Mouse (Mus musculus) lung, adult 2 months (tissue): Measurements from ENCODE around the gene Sipa1l3. TPM values are rescaled to one million over a fixed set of nuclear protein-coding genes. Genes with fewer than 3 reads are reported as not detected.

Experiments used
- DNase-seq: peaks from one replicate; pipeline ENCODE4 v3.0.0; 2022
- H3K4me1 ChIP-seq: fragments of 200-500 bp; 2 replicates; pipeline ENCODE4 v1.6.1; 2011; ENCODE audit warnings: low read length; ENCODE audit not compliant: control insufficient read depth, insufficient read depth
- H3K4me3 ChIP-seq: fragments of 200-500 bp; replicated peaks from 2 replicates; pipeline ENCODE3; 2011; ENCODE audit warnings: low read depth, mild to moderate bottlenecking, control low read depth, low read length; ENCODE audit errors: extremely low read depth
- CTCF ChIP-seq: fragments of 200-500 bp; IDR thresholded peaks from 2 replicates; pipeline ENCODE4 v1.5.1; 2011; ENCODE audit warnings: mild to moderate bottlenecking, low read length, control low read depth; ENCODE audit not compliant: insufficient read depth
- POLR2A ChIP-seq: fragments of 200-500 bp; IDR thresholded peaks from 2 replicates; pipeline ENCODE4 v1.6.1; 2011; ENCODE audit warnings: low read depth, mild to moderate bottlenecking, control low read depth, low read length, borderline replicate concordance; ENCODE audit errors: extremely low read depth
- WGBS: fragments of 180-500 bp; shearing (Covaris S2); methylation state at CpG from one replicate; pipeline ENCODE4 v1.1.7; 2018; 5-methylcytosine and 5-hydroxymethylcytosine counted together
- polyA plus RNA-seq: library from polyadenylated mRNA; depleted of rRNA; stranded (reverse); fragments of >200 nt; gene quantifications from 2 replicates; pipeline ENCODE4 v1.2.3, GENCODE M21; 2012

Gene Sipa1l3
- polyA plus RNA-seq, 1 experiment, result 125 TPM

DNA sequence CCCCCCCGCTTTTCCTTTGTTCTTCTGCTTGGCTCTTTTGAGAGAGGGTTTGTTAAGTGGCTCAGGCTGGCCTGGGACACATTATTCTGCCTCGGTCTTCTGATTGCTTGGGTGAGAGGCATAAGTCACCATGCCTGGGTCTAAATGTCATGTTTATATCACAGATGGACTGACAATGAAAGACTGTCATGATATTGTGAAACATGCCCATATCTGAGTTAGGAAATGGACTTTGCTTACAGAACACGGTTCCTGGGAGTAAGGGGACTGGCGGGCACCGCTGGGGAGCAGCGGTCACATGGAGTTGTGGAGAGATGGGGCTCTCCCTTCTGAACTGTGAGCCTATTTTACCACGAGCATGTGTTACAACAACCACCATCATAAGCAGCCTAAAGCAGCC is 184.3 kb downstream of the Sipa1l3 start:
- no peak overlapping the region for H3K4me3 ChIP-seq
- no peak for DNase-seq
- no peaks in the 10 kb centered on the region for H3K4me1 ChIP-seq
- WGBS, result 41% methylated on average over 7 of the region's 7 CpGs
- TF ChIP-seq CTCF, result no peak
- no peak for TF ChIP-seq POLR2A

DNA sequence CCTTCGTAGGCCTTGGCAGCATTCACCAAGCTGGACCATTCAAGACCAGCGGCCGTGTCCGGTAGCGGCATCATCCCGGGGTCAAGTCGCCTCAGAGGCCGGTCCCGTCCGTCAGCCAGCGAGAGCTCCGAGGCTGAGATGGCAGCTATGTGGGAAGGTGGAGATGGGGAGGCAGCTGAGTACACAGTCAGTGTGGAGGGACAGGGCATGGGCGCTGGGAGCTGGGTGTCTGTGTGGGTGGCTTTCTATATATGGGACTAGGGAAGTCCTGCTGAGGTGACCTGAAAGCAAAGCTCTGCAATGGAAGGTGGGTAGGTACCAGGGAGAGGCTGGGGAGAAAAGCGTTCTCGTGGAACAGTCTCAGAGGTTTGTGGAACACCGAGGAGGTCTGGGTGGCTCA is 189.5 kb downstream of the Sipa1l3 start:
- 92% methylated on average over 16 of the region's 16 CpGs for WGBS
- Histone ChIP-seq H3K4me3 (no peak overlapping the region), H3K4me1 (no peaks in the 10 kb centered on the region)
- DNase-seq, result no peak
- TF ChIP-seq CTCF, result no peak
- no peak for TF ChIP-seq POLR2A

DNA sequence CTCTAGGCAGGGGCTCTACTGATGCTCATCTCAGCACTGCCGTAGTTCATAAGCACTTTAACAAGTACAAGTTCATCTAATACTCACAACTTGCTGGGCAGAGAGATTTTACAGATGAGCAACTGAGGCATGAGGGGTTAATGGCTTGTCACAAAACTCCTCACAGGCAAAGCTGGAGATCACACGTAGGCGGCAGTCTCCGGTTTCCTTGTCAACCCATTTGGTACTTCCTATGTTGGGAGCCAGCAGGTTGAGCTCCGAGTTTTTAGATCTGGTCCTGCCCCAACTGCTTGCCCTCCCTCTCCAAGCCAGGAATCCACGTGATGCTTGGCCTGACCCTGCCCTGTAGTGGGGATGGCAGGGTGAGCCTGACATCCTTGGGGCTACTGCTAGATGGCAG is 191.4 kb downstream of the Sipa1l3 start:
- Histone ChIP-seq H3K4me3 (no peak overlapping the region), H3K4me1 (no peaks in the 10 kb centered on the region)
- no peak for DNase-seq
- 81% methylated on average over 6 of the region's 6 CpGs for WGBS
- TF ChIP-seq CTCF (no peak), POLR2A (no peak)

DNA sequence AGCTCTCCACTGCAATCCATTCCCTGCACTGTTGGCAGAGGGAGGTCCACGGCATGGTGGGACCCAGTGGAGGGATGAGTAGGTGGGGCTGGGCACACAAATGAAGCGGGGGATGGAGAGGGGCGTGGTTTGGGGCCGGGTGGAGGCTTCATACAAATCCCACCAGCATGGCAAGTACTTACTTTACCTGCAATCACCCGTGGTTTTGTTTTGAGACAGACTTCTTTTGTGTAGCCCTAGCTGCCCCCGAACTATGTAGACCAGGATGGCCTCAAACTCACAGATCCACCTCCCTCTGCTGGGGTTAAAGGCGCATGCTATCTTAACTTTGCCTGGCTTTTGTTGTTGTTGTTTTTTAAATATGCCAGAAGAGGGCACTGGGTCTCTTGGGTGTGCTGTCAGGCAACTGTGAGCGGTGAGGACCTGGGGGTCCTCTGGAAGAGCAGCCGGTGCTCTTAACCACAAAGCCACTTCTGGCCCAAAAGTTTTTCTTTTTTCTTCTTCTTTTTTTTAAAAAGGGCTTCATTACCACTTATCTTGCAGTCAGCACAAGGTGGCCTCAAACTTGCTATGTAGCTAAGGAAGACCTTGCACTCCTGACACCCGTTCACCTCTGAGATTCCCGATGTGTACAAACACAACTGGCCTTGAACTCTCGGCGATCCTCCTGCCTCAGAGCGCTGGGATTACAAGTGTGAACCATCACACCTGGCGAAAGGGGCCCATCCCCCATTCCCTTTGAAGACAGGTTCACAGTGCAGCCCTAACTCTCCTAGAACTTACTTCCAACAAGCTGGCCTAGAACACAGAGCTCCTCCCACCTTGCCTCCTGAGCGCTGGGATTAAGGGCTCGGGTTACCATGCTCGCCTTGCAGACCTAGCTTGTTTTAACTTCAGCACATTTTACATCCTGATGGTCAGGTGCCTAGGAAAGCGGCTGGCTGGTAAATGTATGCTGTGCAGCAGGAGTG is 198.8 kb downstream of the Sipa1l3 start:
- 33% methylated on average over 19 of the region's 19 CpGs for WGBS
- DNase-seq, result no peak
- TF ChIP-seq CTCF (no peak), POLR2A (no peak)
- H3K4me3 ChIP-seq, result no peak overlapping the region
- H3K4me1 ChIP-seq, result peaks cover 2% of the 10 kb centered on the region; the same call in 1 of the 2 replicates

DNA sequence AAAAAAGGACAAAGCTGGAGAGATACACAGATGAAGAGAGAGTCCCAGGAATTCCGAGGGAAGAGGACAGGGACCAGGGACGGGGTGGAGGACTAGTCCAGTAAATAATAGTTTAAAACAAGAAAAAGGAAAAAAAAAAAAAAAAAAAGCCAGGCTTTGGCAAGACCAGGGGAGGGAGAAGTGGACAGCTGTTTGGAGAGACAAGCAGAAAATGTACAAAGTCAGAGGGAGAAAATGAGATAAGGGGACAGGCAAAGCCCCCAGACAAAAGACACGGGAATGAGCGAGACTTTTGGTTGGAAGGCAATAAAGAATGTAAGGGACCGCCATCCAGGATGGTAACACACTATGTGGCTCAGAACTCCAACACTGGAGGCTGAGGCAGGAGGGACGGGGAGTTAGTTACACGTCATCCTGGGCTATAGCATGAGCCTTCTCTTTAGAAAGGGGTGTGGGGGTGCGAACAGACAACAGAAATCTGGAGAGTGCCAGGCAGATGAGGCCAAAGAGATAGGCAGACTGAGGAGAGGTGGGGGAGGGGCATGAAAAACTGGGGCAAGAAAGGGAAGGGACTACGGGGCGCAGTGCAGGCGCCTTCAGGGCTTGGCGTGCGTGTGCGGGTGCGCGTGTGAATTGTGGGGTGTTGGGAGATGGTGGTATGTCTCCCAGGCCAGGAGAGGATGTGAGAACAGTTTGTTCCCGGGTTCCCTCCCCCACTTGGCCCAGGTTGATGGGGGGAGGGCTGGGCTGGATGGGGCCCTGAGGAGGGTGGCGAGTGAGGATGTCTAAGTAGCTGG is 200.1 kb downstream of the Sipa1l3 start:
- peaks cover 2% of the 10 kb centered on the region; the same call in 1 of the 2 replicates for H3K4me1 ChIP-seq
- WGBS, result 10% methylated on average over 18 of the region's 18 CpGs
- TF ChIP-seq POLR2A (no peak), CTCF (no peak)

DNA sequence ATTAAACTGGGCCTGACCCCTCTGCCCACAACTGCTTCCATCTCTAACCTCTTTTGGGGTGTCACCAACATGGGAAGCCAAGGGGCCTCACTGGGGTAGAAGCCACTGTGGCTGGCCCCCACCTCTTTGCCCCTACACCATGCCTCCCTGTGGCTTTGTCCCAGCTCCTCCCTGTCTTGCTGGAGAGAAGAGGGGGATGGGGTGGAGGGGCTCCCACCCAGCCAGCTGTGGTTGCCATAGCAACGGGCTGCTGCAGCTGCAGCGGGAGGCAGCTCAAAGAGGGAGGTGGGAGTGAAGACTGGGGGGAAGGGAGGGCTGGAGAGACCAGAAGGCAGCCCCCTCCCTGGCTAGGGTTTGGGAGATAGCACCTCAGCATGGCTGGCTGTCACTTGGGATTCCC is 200.9 kb downstream of the Sipa1l3 start:
- WGBS, result 0% methylated on average over 2 of the region's 2 CpGs
- Histone ChIP-seq H3K4me3 (no peak overlapping the region), H3K4me1 (peaks cover 2% of the 10 kb centered on the region; the same call in 1 of the 2 replicates)
- TF ChIP-seq CTCF (no peak), POLR2A (no peak)
- no peak for DNase-seq

More for the DNA sequence above, 200.1 kb downstream of the Sipa1l3 start:
- H3K4me3 ChIP-seq, result no peak overlapping the region
- DNase-seq, result no peak

DNA sequence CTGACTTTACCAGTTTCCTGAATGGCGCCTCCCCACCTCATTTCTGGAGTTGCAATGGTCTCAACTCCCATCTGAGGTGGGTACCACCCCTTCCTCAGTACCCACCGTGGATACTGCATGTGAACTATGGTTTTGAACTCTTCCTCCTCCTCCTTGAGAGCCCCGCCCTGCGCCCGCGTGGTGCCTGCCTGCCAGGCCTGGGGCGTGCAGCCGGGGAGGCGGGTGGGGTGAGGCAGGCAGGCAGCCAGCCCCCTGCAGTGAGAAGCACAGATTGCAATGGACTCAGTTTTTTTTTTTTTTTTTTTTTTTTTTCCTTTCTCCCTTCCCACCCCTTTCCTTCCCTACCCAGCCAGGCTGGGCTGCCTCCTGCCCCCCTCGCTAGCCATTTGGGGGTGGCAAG is 201.5 kb downstream of the Sipa1l3 start:
- Histone ChIP-seq H3K4me1 (peaks cover 2% of the 10 kb centered on the region; the same call in 1 of the 2 replicates), H3K4me3 (no peak overlapping the region)
- DNase-seq, result no peak
- TF ChIP-seq POLR2A (no peak), CTCF (no peak)
- 9% methylated on average over 10 of the region's 10 CpGs for WGBS

DNA sequence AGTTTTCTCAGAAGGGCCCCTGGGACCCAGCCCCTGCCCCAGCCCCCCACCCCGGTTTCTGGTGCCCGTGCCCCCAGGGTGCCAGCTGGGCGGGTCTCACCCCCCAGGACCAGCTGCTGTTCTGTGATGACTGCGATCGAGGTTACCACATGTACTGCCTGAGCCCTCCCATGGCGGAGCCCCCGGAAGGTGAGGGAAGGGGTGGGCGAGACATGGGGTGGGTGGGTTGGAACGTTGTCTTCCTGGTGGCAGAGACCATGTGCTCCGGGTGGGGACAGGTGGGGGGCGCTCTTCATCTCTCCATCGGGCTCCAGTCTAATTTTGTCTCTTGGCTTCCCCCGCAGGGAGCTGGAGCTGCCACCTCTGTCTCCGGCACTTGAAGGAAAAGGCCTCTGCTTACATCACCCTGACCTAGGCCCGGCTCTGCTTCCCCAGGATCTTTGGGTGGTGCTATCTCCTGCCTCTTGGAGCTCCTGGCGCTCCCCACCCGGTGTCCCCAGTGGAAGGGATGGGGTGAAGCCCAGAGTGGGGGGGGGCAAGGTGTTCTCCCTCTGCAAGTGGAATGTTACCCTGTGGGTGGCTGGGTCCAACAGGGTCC is 202.2 kb downstream of the Sipa1l3 start:
- DNase-seq, result no peak
- Histone ChIP-seq H3K4me1 (peaks cover 2% of the 10 kb centered on the region; the same call in 1 of the 2 replicates), H3K4me3 (no peak overlapping the region)
- WGBS, result 58% methylated on average over 17 of the region's 17 CpGs
- no peak for TF ChIP-seq CTCF
- no peak for TF ChIP-seq POLR2A

DNA sequence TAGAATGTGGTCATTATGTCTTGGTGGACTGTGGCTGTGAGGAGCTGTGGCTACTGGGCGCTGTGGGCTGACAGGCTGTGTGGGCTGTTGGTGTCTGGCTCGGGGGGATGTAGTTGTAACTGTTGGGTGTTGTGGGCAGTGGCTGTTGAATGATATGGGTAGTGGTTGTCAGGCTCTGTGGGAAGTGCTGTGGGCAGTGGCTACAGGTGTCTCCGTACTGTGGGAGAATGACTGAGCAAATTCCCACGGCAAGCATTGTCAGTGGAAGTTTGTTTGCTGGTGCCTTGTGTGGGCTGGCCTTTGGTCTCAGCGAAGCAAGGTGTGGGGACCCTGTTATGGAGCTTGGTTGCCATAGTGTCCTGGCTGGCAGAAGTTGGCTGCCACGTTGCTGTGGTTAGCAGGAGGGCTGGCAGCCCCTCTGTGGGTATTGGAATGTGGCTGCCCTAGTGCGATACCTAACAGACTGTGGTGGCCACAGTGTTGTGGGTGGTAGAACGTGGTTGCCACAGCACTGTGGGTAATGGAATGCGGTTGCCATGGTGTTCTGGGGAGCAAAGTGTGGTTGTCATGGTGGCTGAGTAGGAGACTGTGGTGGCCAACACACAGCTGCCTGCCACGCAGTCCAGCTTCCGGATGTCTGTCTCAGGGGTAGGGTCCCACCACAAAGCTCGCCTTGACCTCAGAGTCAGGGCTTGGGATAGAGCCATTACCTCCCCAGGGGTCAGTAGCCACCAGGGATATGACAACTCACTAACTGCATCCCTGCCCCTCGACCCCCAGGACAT is 203.4 kb downstream of the Sipa1l3 start:
- no peak for DNase-seq
- WGBS, result 57% methylated on average over 13 of the region's 13 CpGs

More for the DNA sequence above, 203.4 kb downstream of the Sipa1l3 start:
- H3K4me3 ChIP-seq, result no peak overlapping the region
- H3K4me1 ChIP-seq, result peaks cover 2% of the 10 kb centered on the region; the same call in 1 of the 2 replicates
- TF ChIP-seq POLR2A (no peak), CTCF (no peak)
